Mouse (Mus musculus) midbrain, embryonic 11.5 days (tissue): ENCODE data around the gene Gpr161. TPM values are rescaled to one million over a fixed set of nuclear protein-coding genes. Genes with fewer than 3 reads are reported as not detected.
A peak's percentile ranks its signal among the peaks of the same experiment; 100 is the strongest.

Experiments used
- ATAC-seq: fragments of 200-750 bp; cut with Nextera tagmentation; 2 replicates; pipeline ENCODE4 v1.8.0; 2017; ENCODE audit warnings: moderate TSS enrichment, moderate library complexity; ENCODE audit not compliant: low FRiP score
- DNase-seq: peaks from one replicate; pipeline ENCODE4 v3.0.0; 2015; ENCODE audit warnings: low spot score; ENCODE audit errors: missing footprints
- H3K27ac ChIP-seq: fragments of 300-500 bp; sonication (generic); 2 replicates; pipeline ENCODE4 v1.5.1; 2014; ENCODE audit warnings: low read depth, low read length
- H3K27me3 ChIP-seq: fragments of 300-500 bp; sonication (generic); 2 replicates; pipeline ENCODE4 v1.6.1; 2014; ENCODE audit warnings: mild to moderate bottlenecking, low read length, moderate library complexity, mixed read lengths; ENCODE audit not compliant: control insufficient read depth, insufficient read depth
- H3K36me3 ChIP-seq: fragments of 300-500 bp; sonication (generic); 2 replicates; pipeline ENCODE4 v1.6.1; 2014; ENCODE audit warnings: mild to moderate bottlenecking, low read length, moderate library complexity, mixed read lengths; ENCODE audit not compliant: control insufficient read depth, insufficient read depth
- H3K4me1 ChIP-seq: fragments of 300-500 bp; sonication (generic); 2 replicates; pipeline ENCODE4 v1.6.1; 2014; ENCODE audit warnings: low read length; ENCODE audit not compliant: control insufficient read depth, insufficient read depth
- H3K4me2 ChIP-seq: fragments of 300-500 bp; sonication (generic); 2 replicates; pipeline ENCODE4 v1.6.1; 2014; ENCODE audit warnings: mild to moderate bottlenecking, moderate library complexity
- H3K4me3 ChIP-seq: fragments of 300-500 bp; sonication (generic); 2 replicates; pipeline ENCODE4 v1.5.1; 2014; ENCODE audit warnings: low read depth, low read length
- H3K9ac ChIP-seq: fragments of 300-500 bp; sonication (generic); 2 replicates; pipeline ENCODE4 v1.6.1; 2014; ENCODE audit warnings: low read length
- H3K9me3 ChIP-seq: fragments of 300-500 bp; sonication (generic); 2 replicates; pipeline ENCODE4 v1.6.1; 2016; ENCODE audit warnings: low read length; ENCODE audit not compliant: control insufficient read depth
- WGBS: fragments of 180-500 bp; shearing (Covaris S2); extraction: QIAGEN DNeasy Blood & Tissue Kit; methylation state at CpG from one replicate; pipeline ENCODE4 v1.1.7; 2014; 5-methylcytosine and 5-hydroxymethylcytosine counted together
- polyA plus RNA-seq: library from polyadenylated mRNA; unstranded; fragments of >200 nt; fragmentation: Nextera tagmentation; extraction: Ambion mirVana; gene quantifications from 2 replicates; pipeline ENCODE4 v1.2.1, GENCODE M21; 2014

The Gpr161 gene
- polyA plus RNA-seq, 1 experiment from 2014 or later: 2.5 TPM

GRCm38 (mm10) chr1:165281351-165282221 lies 14.0 kb upstream of the Gpr161 start:
- peak; percentile 97 for DNase-seq
- Histone ChIP-seq H3K4me2 (peak overlapping the region; percentile 72), H3K9me3 (no peaks in the 10 kb centered on the region), H3K9ac (peak overlapping the region; percentile 95), H3K4me1 (peaks cover 24% of the 10 kb centered on the region), H3K36me3 (no peaks in the 10 kb centered on the region), H3K27me3 (no peaks in the 10 kb centered on the region), H3K27ac (peak overlapping the region; percentile 80), H3K4me3 (peak overlapping the region; percentile 80)
- ATAC-seq: peak; percentile 90
- WGBS: under 1% methylated on average over 46 of the region's 71 CpGs

- peak overlapping the region; percentile 80 for H3K4me3 ChIP-seq
- peak overlapping the region; percentile 72 for H3K4me2 ChIP-seq
- H3K27me3 ChIP-seq: no peaks in the 10 kb centered on the region
- no peaks in the 10 kb centered on the region for H3K9me3 ChIP-seq
- H3K27ac ChIP-seq: peak overlapping the region; percentile 80
- no peaks in the 10 kb centered on the region for H3K36me3 ChIP-seq
- peak overlapping the region; percentile 95 for H3K9ac ChIP-seq
- WGBS: under 1% methylated on average over 35 of the region's 35 CpGs
- peaks cover 24% of the 10 kb centered on the region for H3K4me1 ChIP-seq
- peak; percentile 97 for DNase-seq
- peak; percentile 75 for ATAC-seq
These were observed 13.2 kb upstream of the Gpr161 start for GRCm38 (mm10) chr1:165282222-165282966.

- Histone ChIP-seq H3K27me3 (no peaks in the 10 kb centered on the region), H3K36me3 (no peaks in the 10 kb centered on the region), H3K9ac (peak overlapping the region; percentile 95), H3K4me1 (peaks cover 24% of the 10 kb centered on the region), H3K27ac (no peak overlapping the region), H3K4me2 (peak overlapping the region; percentile 72), H3K9me3 (no peaks in the 10 kb centered on the region), H3K4me3 (peak overlapping the region; percentile 80)
- 11% methylated on average over 7 of the region's 7 CpGs for WGBS
- DNase-seq: no peak
- no peak for ATAC-seq
These were observed 12.6 kb upstream of the Gpr161 start for GRCm38 (mm10) chr1:165282967-165283345.

GRCm38 (mm10) chr1:165284096-165284495 lies 11.5 kb upstream of the Gpr161 start:
- Histone ChIP-seq H3K4me3 (no peak overlapping the region), H3K9me3 (no peaks in the 10 kb centered on the region), H3K9ac (no peak overlapping the region), H3K27me3 (no peaks in the 10 kb centered on the region), H3K4me2 (no peak overlapping the region), H3K27ac (no peak overlapping the region), H3K36me3 (no peaks in the 10 kb centered on the region), H3K4me1 (peaks cover 24% of the 10 kb centered on the region)
- ATAC-seq (no peak), DNase-seq (no peak)
- 73% methylated on average over 7 of the region's 7 CpGs for WGBS

DNA sequence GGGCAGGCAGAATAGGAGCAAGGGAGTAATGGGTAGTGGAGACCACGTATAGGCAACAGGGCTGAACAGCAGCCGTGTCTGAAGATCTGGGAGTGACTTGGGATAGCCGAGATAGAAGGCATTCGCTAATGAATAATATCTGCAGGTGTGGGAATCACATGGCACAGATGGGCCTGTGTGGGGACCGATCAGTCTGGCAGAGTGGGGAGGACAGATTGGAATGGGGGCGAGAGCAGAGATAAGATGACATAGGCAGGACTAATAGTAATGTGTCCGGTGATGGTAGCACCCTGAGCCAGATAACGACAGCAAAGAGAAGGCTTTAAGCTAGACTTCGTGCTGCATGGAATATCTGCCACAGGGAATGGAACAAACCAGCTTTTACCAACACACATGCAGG lies 7.4 kb upstream of the Gpr161 start:
- Histone ChIP-seq H3K9ac (no peak overlapping the region), H3K27ac (no peak overlapping the region), H3K36me3 (no peaks in the 10 kb centered on the region), H3K27me3 (no peaks in the 10 kb centered on the region), H3K4me2 (no peak overlapping the region), H3K9me3 (no peaks in the 10 kb centered on the region), H3K4me1 (peaks cover 9% of the 10 kb centered on the region), H3K4me3 (no peak overlapping the region)
- WGBS: 96% methylated on average over 9 of the region's 9 CpGs
- ATAC-seq (no peak), DNase-seq (no peak)

DNA sequence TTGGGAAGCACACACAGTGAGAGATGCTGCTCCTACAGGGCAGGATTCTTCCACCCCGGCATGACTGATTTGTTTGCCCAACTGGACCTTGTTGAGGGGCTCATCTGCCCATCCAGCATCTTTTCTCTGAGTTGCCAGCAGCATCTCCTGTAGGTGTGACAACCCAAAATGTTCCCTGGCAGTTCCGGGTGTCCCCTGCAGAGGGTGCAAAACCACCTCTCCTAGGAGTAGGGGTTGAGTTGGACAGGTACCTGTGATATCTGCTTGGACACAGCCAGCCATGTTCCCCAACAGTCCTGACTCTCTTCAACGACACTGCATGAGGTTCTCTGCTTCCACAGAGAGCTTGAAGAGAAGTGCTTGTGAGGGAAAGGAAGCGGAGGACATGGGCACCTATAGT lies 5.8 kb upstream of the Gpr161 start:
- no peaks in the 10 kb centered on the region for H3K36me3 ChIP-seq
- no peak overlapping the region for H3K9ac ChIP-seq
- ATAC-seq (no peak), DNase-seq (no peak)
- WGBS: 90% methylated on average over 4 of the region's 4 CpGs
- H3K4me2 ChIP-seq: no peak overlapping the region
- no peak overlapping the region for H3K4me3 ChIP-seq
- no peak overlapping the region for H3K27ac ChIP-seq
- H3K9me3 ChIP-seq: no peaks in the 10 kb centered on the region
- H3K4me1 ChIP-seq: peaks cover 4% of the 10 kb centered on the region; the same call in 1 of the 2 replicates
- no peaks in the 10 kb centered on the region for H3K27me3 ChIP-seq

DNA sequence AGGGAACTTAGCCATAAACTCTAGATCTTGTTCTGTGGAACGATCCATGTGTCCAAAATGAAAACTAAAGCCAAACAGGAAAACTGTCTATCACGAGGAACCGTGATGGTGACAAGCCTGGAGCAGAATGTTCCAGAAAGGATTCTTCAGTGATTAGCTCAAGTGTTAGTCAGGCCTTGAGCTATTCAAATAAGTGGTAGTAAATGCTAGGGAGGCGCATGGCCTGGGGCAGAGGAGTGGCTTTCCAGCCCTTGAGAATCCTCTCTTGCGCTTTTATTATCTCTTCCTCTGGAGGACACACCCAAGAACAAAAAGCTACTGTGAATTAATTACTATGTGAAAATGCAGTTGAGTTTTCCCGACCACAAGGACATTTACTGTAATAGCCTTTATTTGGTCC lies 4.0 kb upstream of the Gpr161 start:
- H3K36me3 ChIP-seq: 0 out of 2 replicates have a peak, but pooled peaks cover 3% of the 10 kb centered on the region
- H3K4me2 ChIP-seq: no peak overlapping the region
- DNase-seq: no peak
- H3K4me3 ChIP-seq: no peak overlapping the region
- H3K27ac ChIP-seq: no peak overlapping the region
- no peaks in the 10 kb centered on the region for H3K27me3 ChIP-seq
- 92% methylated on average over 6 of the region's 6 CpGs for WGBS
- H3K9me3 ChIP-seq: no peaks in the 10 kb centered on the region
- ATAC-seq: no peak
- H3K9ac ChIP-seq: no peak overlapping the region
- H3K4me1 ChIP-seq: no peaks in the 10 kb centered on the region

DNA sequence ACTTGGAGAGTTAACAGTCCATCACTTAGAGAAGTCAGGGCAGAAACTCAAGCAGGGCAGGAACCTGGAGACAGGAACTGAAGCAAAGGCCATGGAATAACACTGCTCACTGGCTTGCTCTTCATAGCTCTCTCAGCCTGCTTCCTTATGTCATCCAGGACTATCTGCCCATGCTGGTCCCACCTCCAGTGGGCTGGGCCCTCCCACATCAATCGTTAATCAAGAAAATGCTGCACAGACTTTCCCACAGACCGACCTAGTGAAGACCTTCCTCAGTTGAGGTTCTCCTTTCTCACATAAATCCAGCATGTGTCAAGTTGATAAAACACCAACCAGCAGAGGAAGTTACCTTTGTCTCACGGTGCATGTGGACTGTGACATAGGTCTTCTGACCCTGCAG lies 5.5 kb downstream of the Gpr161 start:
- H3K27me3 ChIP-seq: no peaks in the 10 kb centered on the region
- no peaks in the 10 kb centered on the region; the same call in 1 of the 2 replicates for H3K36me3 ChIP-seq
- H3K9ac ChIP-seq: no peak overlapping the region
- no peaks in the 10 kb centered on the region for H3K9me3 ChIP-seq
- ATAC-seq (no peak), DNase-seq (no peak)
- H3K4me2 ChIP-seq: no peak overlapping the region
- 86% methylated on average over 3 of the region's 3 CpGs for WGBS
- H3K4me3 ChIP-seq: no peak overlapping the region
- H3K27ac ChIP-seq: no peak overlapping the region
- H3K4me1 ChIP-seq: no peaks in the 10 kb centered on the region

- H3K9ac ChIP-seq: no peak overlapping the region
- H3K4me3 ChIP-seq: no peak overlapping the region
- H3K27ac ChIP-seq: no peak overlapping the region
- DNase-seq (no peak), ATAC-seq (no peak)
- no peaks in the 10 kb centered on the region for H3K27me3 ChIP-seq
- H3K4me1 ChIP-seq: no peaks in the 10 kb centered on the region
- 92% methylated on average over 2 of the region's 2 CpGs for WGBS
- H3K36me3 ChIP-seq: peaks cover 4% of the 10 kb centered on the region; the same call in 1 of the 2 replicates
- H3K4me2 ChIP-seq: no peak overlapping the region
- H3K9me3 ChIP-seq: no peaks in the 10 kb centered on the region
These were observed 6.0 kb downstream of the Gpr161 start for GRCm38 (mm10) chr1:165301567-165301966.
